ENCODE assay signal across 8 mouse cellular contexts in the genomic region with DNA sequence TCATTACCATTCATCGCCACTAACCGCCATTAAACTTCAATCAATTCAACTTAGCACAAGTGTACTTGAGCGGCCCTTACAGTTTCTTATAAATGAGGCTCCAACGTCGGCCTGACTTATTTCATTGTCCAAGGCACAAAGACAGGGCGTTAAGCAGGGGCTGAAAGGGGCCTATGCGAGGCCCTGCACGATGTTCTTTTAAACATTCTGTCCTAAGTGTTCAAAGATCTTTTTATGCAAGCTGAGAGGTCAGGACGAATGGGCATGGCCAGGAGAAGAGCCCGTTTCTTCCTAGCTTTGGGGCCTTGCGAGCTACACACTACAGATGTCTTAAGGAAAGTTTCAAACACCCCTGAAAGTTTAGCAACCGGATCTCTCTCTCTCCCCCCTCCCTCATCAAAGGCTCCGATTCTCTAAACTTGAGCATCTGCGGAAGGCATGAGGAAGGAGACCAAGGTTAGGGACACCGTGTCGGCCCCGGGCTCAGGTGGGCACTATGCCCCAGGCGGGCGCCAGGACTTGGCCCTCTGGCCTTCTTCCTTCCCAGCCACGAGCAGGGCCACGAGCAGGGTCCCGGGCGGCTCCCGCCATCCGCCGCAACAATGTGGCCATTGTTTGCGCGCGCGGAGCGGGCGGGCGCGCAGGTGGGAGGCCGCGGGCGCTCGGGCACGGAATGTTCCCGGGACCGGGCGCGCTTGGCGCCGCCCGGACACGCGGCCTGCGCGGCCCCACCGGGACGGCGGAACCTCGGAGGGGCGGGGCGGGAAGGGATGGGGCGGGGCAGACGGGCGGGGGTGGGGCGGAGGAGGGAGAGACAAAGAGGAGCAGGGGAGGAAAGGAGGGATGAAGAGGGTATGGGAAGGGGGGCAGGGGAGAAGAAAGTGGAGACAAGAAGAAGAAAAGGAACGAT. TPM values are rescaled to one million over a fixed set of nuclear protein-coding genes. Genes with fewer than 3 reads are reported as not detected.
A peak's percentile ranks its signal among the peaks of the same experiment; 100 is the strongest.
DNase-seq lines count a peak whose midpoint lies in the region; ATAC-seq lines count a peak whose summit lies in the region.

No protein-coding gene starts in this region.

- WGBS in embryonic facial prominence, embryonic 10.5 days: 3% methylated on average over 61 of the region's 61 CpGs
- WGBS in heart, embryonic 14.5 days: 6% methylated on average over 47 of the region's 61 CpGs
- WGBS in lung, embryonic 16.5 days: 2% methylated on average over 39 of the region's 61 CpGs
- 2% methylated on average over 56 of the region's 61 CpGs for WGBS in stomach, embryonic 16.5 days

- H3K27ac ChIP-seq in embryonic facial prominence, embryonic 10.5 days (replicated peaks): peak overlapping the region; percentile 98
- H3K27ac ChIP-seq in heart, embryonic 14.5 days (replicated peaks in 1 of 2; ENCODE audit: control insufficient read depth in 1 of 2, insufficient read depth in 1 of 2, low read depth in 2 of 2, low read length in 2 of 2): peak overlapping the region; percentile 47 to 53
- H3K27ac ChIP-seq in lung, embryonic 16.5 days (ENCODE audit: low read length): peak overlapping the region; percentile 91
- H3K27ac ChIP-seq in stomach, embryonic 16.5 days (ENCODE audit: low read length): peak overlapping the region; percentile 89

- ATAC-seq in heart, embryonic 14.5 days (ENCODE audit: insufficient number of reproducible peaks, insufficient read depth, low FRiP score, low read depth): no peak
- ATAC-seq in lung, embryonic 16.5 days (ENCODE audit: low read depth): peak; percentile 45
- peak; percentile 72 for ATAC-seq in stomach, embryonic 16.5 days (ENCODE audit: insufficient read depth, low FRiP score)

- peaks cover 25% of the 10 kb centered on the region for H3K27me3 ChIP-seq in embryonic facial prominence, embryonic 10.5 days (replicated peaks; ENCODE audit: low read depth, poor library complexity, severe bottlenecking)
- H3K27me3 ChIP-seq in heart, embryonic 14.5 days (ENCODE audit: control insufficient read depth, insufficient read depth, low read length): peaks cover 39% of the 10 kb centered on the region
- H3K27me3 ChIP-seq in lung, embryonic 16.5 days (ENCODE audit: control insufficient read depth, insufficient read depth, low read depth, low read length): peaks cover 30% of the 10 kb centered on the region
- H3K27me3 ChIP-seq in stomach, embryonic 16.5 days (ENCODE audit: control insufficient read depth, insufficient read depth, low read length): peaks cover 16% of the 10 kb centered on the region; the same call in 1 of the 2 replicates

- peak overlapping the region; percentile 88 for H3K4me2 ChIP-seq in heart, embryonic 14.5 days (ENCODE audit: low read length)
- peak overlapping the region; percentile 89 for H3K4me2 ChIP-seq in lung, embryonic 16.5 days (ENCODE audit: low read depth, low read length)
- H3K4me2 ChIP-seq in stomach, embryonic 16.5 days (ENCODE audit: low read depth, low read length): peak overlapping the region; percentile 85

- peak overlapping the region; percentile 76 for H3K9ac ChIP-seq in heart, embryonic 14.5 days (ENCODE audit: low read length)
- H3K9ac ChIP-seq in lung, embryonic 16.5 days (ENCODE audit: low read length): peak overlapping the region; percentile 84
- H3K9ac ChIP-seq in stomach, embryonic 16.5 days (ENCODE audit: low read length): peak overlapping the region; percentile 82

- peak overlapping the region; percentile 75 for H3K4me3 ChIP-seq in embryonic facial prominence, embryonic 10.5 days
- peak overlapping the region; percentile 57 to 60 for H3K4me3 ChIP-seq in heart, embryonic 14.5 days (ENCODE audit: control insufficient read depth in 1 of 2, insufficient read depth in 1 of 2, low read depth in 1 of 2, low read length in 2 of 2)
- H3K4me3 ChIP-seq in lung, embryonic 16.5 days (ENCODE audit: low read length): peak overlapping the region; percentile 59
- H3K4me3 ChIP-seq in stomach, embryonic 16.5 days (replicated peaks; ENCODE audit: low read length): peak overlapping the region; percentile 56

- DNase-seq in right cerebral cortex, postnatal 25 days: peak; percentile 23
- no peak for DNase-seq in right cerebral cortex, postnatal 4 days
- peak; percentile 80 for DNase-seq in embryonic facial prominence, embryonic 10.5 days (ENCODE audit: low spot score)
- peak; percentile 53 for DNase-seq in kidney, postnatal 10 days
- no peak for DNase-seq in B cell, adult 2 months

- H3K4me1 ChIP-seq in embryonic facial prominence, embryonic 10.5 days: peaks cover 70% of the 10 kb centered on the region
- H3K4me1 ChIP-seq in heart, embryonic 14.5 days (ENCODE audit: control insufficient read depth in 2 of 2, insufficient read depth in 2 of 2, low read length in 2 of 2): peaks cover 9 to 22% of the 10 kb centered on the region in 2 experiments
- peaks cover 41% of the 10 kb centered on the region for H3K4me1 ChIP-seq in lung, embryonic 16.5 days (replicated peaks; ENCODE audit: control insufficient read depth, insufficient read depth, low read length)
- H3K4me1 ChIP-seq in stomach, embryonic 16.5 days (ENCODE audit: control insufficient read depth, insufficient read depth, low read length): peaks cover 33% of the 10 kb centered on the region

- peaks cover 12% of the 10 kb centered on the region; the same call in 1 of the 2 replicates for H3K36me3 ChIP-seq in embryonic facial prominence, embryonic 10.5 days (replicated peaks)
- H3K36me3 ChIP-seq in heart, embryonic 14.5 days (ENCODE audit: control insufficient read depth, insufficient read depth, low read length): no peaks in the 10 kb centered on the region
- no peaks in the 10 kb centered on the region for H3K36me3 ChIP-seq in lung, embryonic 16.5 days (ENCODE audit: control insufficient read depth, insufficient read depth, low read length)
- no peaks in the 10 kb centered on the region for H3K36me3 ChIP-seq in stomach, embryonic 16.5 days (ENCODE audit: control insufficient read depth, insufficient read depth, low read length)

- H3K9me3 ChIP-seq in embryonic facial prominence, embryonic 10.5 days: no peaks in the 10 kb centered on the region
- no peaks in the 10 kb centered on the region for H3K9me3 ChIP-seq in heart, embryonic 14.5 days (ENCODE audit: control insufficient read depth, low read length)
- no peaks in the 10 kb centered on the region for H3K9me3 ChIP-seq in lung, embryonic 16.5 days (ENCODE audit: control insufficient read depth, low read length)
- H3K9me3 ChIP-seq in stomach, embryonic 16.5 days (replicated peaks; ENCODE audit: control insufficient read depth, low read length): no peaks in the 10 kb centered on the region

RNA-seq across cellular contexts. Expression of gene Gli2, which starts 5.7 kb away (rescaled TPM):
- polyA plus RNA-seq in embryonic facial prominence, embryonic 10.5 days (2016; fragmentation: Nextera tagmentation; extraction: Ambion mirVana): 14.1 and 15.0 TPM in 2 replicates
- 3.9 and 4.2 TPM in 2 replicates for polyA plus RNA-seq in heart, embryonic 14.5 days (2014; fragmentation: Nextera tagmentation; extraction: Ambion mirVana)
- 5.6 and 6.3 TPM in 2 replicates for polyA plus RNA-seq in lung, embryonic 16.5 days (2015; fragmentation: Nextera tagmentation; extraction: Ambion mirVana)
- 8.5 and 9.7 TPM in 2 replicates for polyA plus RNA-seq in stomach, embryonic 16.5 days (2015; fragmentation: Nextera tagmentation; extraction: Ambion mirVana)

Comparison
In these comparisons a context has a peak if more than half of its experiments do, and no peak if none do; other contexts are left out.
1. DNase-seq: peak in right cerebral cortex, postnatal 25 days (single experiment), embryonic facial prominence, embryonic 10.5 days (single experiment) and kidney, postnatal 10 days (single experiment); none in right cerebral cortex, postnatal 4 days (single experiment) and B cell, adult 2 months (0 of 2).
2. Peak in every context shown above with its lines, with median percentiles within 50 percentile points of each other: H3K27ac ChIP-seq, H3K4me3 ChIP-seq, H3K4me2 ChIP-seq and H3K9ac ChIP-seq.